Mouse (Mus musculus): ENCODE data around the gene Tmem170. TPM values are rescaled to one million over a fixed set of nuclear protein-coding genes. Genes with fewer than 3 reads are reported as not detected.

Tmem170 gene
- total and polyA plus RNA-seq, 3 experiments: 0.51 to 12.5 (median 3.2) TPM

DNA sequence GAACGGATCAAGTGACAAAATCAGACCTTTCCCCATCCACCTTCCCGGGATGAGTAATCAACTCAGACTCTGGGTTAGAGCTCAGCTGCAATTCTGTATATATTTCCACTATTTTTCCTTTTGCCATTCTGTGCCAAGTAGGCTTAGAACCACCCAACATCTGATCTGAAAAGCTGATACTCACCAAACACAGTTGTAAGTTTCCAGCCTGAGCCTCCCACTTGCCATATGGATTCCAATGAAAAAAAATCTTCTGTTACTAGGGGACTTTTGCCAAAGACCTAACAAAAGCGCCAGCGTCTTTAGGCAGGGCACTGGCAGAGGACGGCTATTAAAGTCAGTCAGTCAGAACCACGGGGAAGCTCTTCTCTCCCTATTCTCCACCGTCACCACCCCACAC, 35.0 kb upstream of the Tmem170 start:
- Histone ChIP-seq H3K4me3 (ENCODE audit: low read depth, low read length) (no peak overlapping the region), H3K9me3 (replicated peaks) (no peaks in the 10 kb centered on the region; the same call in 1 of the 2 replicates), H3K36me3 (replicated peaks) (peaks cover 2% of the 10 kb centered on the region), H3K27me3 (ENCODE audit: insufficient read depth, low read length) (no peaks in the 10 kb centered on the region), H3K4me1 (ENCODE audit: insufficient read depth, low read depth, low read length) (no peaks in the 10 kb centered on the region)
- ATAC-seq (ENCODE audit: extremely low read depth, insufficient number of reproducible peaks, low FRiP score, poor library complexity, severe bottlenecking): no peak
- TF ChIP-seq GATA2 (IDR thresholded peaks at IDR 0.05; ENCODE audit: borderline replicate concordance, low read depth, low read length) (no peak), GATA1 (IDR thresholded peaks at IDR 0.05; ENCODE audit: borderline replicate concordance, low read length) (no peak), POLR2AphosphoS5 (IDR thresholded peaks at IDR 0.05; ENCODE audit: insufficient replicate concordance, low read depth, low read length) (no peak)
- DNase-seq (ENCODE audit: low spot score): no peak

- ATAC-seq (ENCODE audit: extremely low read depth, insufficient number of reproducible peaks, low FRiP score, poor library complexity, severe bottlenecking) (no peak), DNase-seq (ENCODE audit: low spot score) (no peak)
- Histone ChIP-seq H3K27me3 (ENCODE audit: insufficient read depth, low read length) (0 out of 2 replicates have a peak, but pooled peaks cover 3% of the 10 kb centered on the region), H3K4me1 (ENCODE audit: insufficient read depth, low read depth, low read length) (no peaks in the 10 kb centered on the region), H3K4me3 (ENCODE audit: low read depth, low read length) (no peak within 1 kb of the TSS), H3K36me3 (replicated peaks) (no peaks in the 10 kb centered on the region), H3K9me3 (replicated peaks) (no peaks in the 10 kb centered on the region; the same call in 1 of the 2 replicates)
- TF ChIP-seq GATA1 (IDR thresholded peaks at IDR 0.05; ENCODE audit: borderline replicate concordance, low read length): no peak
- TF ChIP-seq CTCF (IDR thresholded peaks at IDR 0.05; ENCODE audit: low read depth, low read length): no peak
- TF ChIP-seq TAL1 (conservative IDR thresholded peaks at IDR 0.05; ENCODE audit: low read depth, low read length): no peak
- TF ChIP-seq GATA2 (IDR thresholded peaks at IDR 0.05; ENCODE audit: borderline replicate concordance, low read depth, low read length): no peak
- TF ChIP-seq POLR2AphosphoS5 (IDR thresholded peaks at IDR 0.05; ENCODE audit: insufficient replicate concordance, low read depth, low read length): no peak
Observed at GRCm38 (mm10) chr8:111909621-111910450, 33.3 kb upstream of the Tmem170 start, which contains the start of gene Chst5. Gene Chst5 (minus strand): TSS chr8:111910447.

- H3K4me3 ChIP-seq (ENCODE audit: low read depth, low read length): no peak overlapping the region
- DNase-seq (ENCODE audit: low spot score) (no peak), ATAC-seq (ENCODE audit: extremely low read depth, insufficient number of reproducible peaks, low FRiP score, poor library complexity, severe bottlenecking) (no peak)
- peaks cover 18% of the 10 kb centered on the region for H3K27me3 ChIP-seq (ENCODE audit: insufficient read depth, low read length)
- H3K9me3 ChIP-seq (replicated peaks): no peaks in the 10 kb centered on the region; the same call in 1 of the 2 replicates
- H3K36me3 ChIP-seq (replicated peaks): no peaks in the 10 kb centered on the region
- H3K4me1 ChIP-seq (ENCODE audit: insufficient read depth, low read depth, low read length): no peaks in the 10 kb centered on the region
- TF ChIP-seq TAL1 (conservative IDR thresholded peaks at IDR 0.05; ENCODE audit: low read depth, low read length) (no peak), CTCF (IDR thresholded peaks at IDR 0.05; ENCODE audit: low read depth, low read length) (no peak), POLR2AphosphoS5 (IDR thresholded peaks at IDR 0.05; ENCODE audit: insufficient replicate concordance, low read depth, low read length) (no peak), GATA2 (IDR thresholded peaks at IDR 0.05; ENCODE audit: borderline replicate concordance, low read depth, low read length) (no peak), GATA1 (IDR thresholded peaks at IDR 0.05; ENCODE audit: borderline replicate concordance, low read length) (no peak)
Observed at GRCm38 (mm10) chr8:111905500-111906121, 29.1 kb upstream of the Tmem170 start.

DNA sequence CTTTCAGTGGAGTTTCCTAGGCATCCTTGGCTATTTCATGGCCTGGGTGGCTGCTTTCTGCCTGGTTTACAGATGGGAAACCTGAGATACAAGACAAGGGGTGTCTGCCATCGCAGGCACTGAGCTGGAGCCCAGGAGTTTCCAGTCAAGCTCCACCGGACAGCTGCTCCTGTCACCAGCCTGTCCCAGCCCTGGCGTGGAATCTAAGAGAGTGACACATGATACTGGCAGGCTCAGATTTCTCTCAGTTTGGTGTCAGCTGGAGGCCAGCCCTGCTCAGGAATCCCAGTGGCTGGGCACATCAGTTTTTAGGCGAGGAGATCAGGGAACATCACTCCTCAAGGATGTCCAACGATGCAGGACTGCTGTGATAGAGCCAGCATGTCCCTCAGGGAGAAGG, 25.5 kb upstream of the Tmem170 start:
- Histone ChIP-seq H3K9me3 (replicated peaks) (no peaks in the 10 kb centered on the region), H3K4me3 (ENCODE audit: low read depth, low read length) (no peak overlapping the region), H3K36me3 (replicated peaks) (no peaks in the 10 kb centered on the region), H3K4me1 (ENCODE audit: insufficient read depth, low read depth, low read length) (no peaks in the 10 kb centered on the region), H3K27me3 (ENCODE audit: insufficient read depth, low read length) (peaks cover 18% of the 10 kb centered on the region)
- DNase-seq (ENCODE audit: low spot score) (no peak), ATAC-seq (ENCODE audit: extremely low read depth, insufficient number of reproducible peaks, low FRiP score, poor library complexity, severe bottlenecking) (no peak)
- TF ChIP-seq CTCF (IDR thresholded peaks at IDR 0.05; ENCODE audit: low read depth, low read length) (no peak), GATA2 (IDR thresholded peaks at IDR 0.05; ENCODE audit: borderline replicate concordance, low read depth, low read length) (no peak), POLR2AphosphoS5 (IDR thresholded peaks at IDR 0.05; ENCODE audit: insufficient replicate concordance, low read depth, low read length) (no peak), GATA1 (IDR thresholded peaks at IDR 0.05; ENCODE audit: borderline replicate concordance, low read length) (no peak), TAL1 (conservative IDR thresholded peaks at IDR 0.05; ENCODE audit: low read depth, low read length) (no peak)

DNA sequence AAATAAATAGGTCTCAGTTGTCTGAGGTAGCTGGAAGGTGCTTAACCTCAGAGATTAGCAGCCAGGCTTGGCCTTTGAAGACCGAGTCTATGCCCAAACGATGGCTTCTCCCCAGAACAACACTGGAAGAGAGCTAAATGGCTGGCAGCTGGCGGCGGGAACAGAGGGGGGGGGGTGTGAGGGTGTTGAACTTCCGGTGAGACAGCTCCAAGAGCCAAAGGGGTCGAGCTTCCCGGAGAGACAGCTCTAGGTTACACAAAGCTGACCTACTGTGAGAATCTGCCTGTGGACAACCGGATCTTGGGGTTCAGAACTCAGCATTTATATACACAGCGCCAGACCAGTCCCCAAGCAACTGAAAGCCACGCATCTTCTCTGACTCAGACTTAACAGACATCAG, 22.0 kb upstream of the Tmem170 start:
- no peaks in the 10 kb centered on the region for H3K36me3 ChIP-seq (replicated peaks)
- DNase-seq (ENCODE audit: low spot score): no peak
- no peak for ATAC-seq (ENCODE audit: extremely low read depth, insufficient number of reproducible peaks, low FRiP score, poor library complexity, severe bottlenecking)
- H3K4me3 ChIP-seq (ENCODE audit: low read depth, low read length): no peak overlapping the region
- H3K27me3 ChIP-seq (ENCODE audit: insufficient read depth, low read length): peaks cover 22% of the 10 kb centered on the region
- H3K4me1 ChIP-seq (ENCODE audit: insufficient read depth, low read depth, low read length): no peaks in the 10 kb centered on the region
- no peak for TF ChIP-seq TAL1 (conservative IDR thresholded peaks at IDR 0.05; ENCODE audit: low read depth, low read length)
- no peak for TF ChIP-seq GATA2 (IDR thresholded peaks at IDR 0.05; ENCODE audit: borderline replicate concordance, low read depth, low read length)
- TF ChIP-seq POLR2AphosphoS5 (IDR thresholded peaks at IDR 0.05; ENCODE audit: insufficient replicate concordance, low read depth, low read length): no peak
- no peak for TF ChIP-seq CTCF (IDR thresholded peaks at IDR 0.05; ENCODE audit: low read depth, low read length)
- no peak for TF ChIP-seq GATA1 (IDR thresholded peaks at IDR 0.05; ENCODE audit: borderline replicate concordance, low read length)
- peaks cover 3% of the 10 kb centered on the region for H3K9me3 ChIP-seq (replicated peaks)

DNA sequence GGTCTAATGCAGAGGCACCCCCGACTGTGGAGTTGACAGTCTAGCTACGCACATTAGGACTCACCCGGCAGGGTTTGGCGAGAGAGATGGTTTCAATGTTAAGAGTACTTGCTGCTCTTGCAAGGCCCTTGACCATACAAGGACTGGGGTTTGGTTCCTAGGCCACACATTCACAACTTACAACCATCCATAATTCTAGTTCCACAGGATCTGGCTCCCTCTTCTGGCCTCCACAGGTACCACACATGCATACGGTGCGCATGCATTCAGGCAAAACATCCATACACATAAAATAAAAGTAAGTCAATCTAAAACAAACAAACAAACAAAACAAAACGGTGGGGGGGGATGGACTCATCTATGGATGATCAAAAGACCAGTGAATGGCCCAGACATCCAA, 18.4 kb upstream of the Tmem170 start:
- H3K27me3 ChIP-seq (ENCODE audit: insufficient read depth, low read length): peaks cover 15% of the 10 kb centered on the region; the same call in 1 of the 2 replicates
- H3K9me3 ChIP-seq (replicated peaks): peaks cover 6% of the 10 kb centered on the region
- H3K4me1 ChIP-seq (ENCODE audit: insufficient read depth, low read depth, low read length): no peaks in the 10 kb centered on the region
- no peak overlapping the region for H3K4me3 ChIP-seq (ENCODE audit: low read depth, low read length)
- no peak for DNase-seq (ENCODE audit: low spot score)
- H3K36me3 ChIP-seq (replicated peaks): no peaks in the 10 kb centered on the region
- no peak for TF ChIP-seq TAL1 (conservative IDR thresholded peaks at IDR 0.05; ENCODE audit: low read depth, low read length)
- TF ChIP-seq POLR2AphosphoS5 (IDR thresholded peaks at IDR 0.05; ENCODE audit: insufficient replicate concordance, low read depth, low read length): no peak
- TF ChIP-seq CTCF (IDR thresholded peaks at IDR 0.05; ENCODE audit: low read depth, low read length): peak; percentile 43; the same call in 1 of the 2 replicates
- no peak for ATAC-seq (ENCODE audit: extremely low read depth, insufficient number of reproducible peaks, low FRiP score, poor library complexity, severe bottlenecking)
